Mouse (Mus musculus) gonadal fat pad, adult 2 months (tissue): ENCODE measurements at regions not wholly inside any gene's neighbourhood (a gene's known extent, or its start where the extent isn't known, plus 50 kb on each side); places are given as distances from the start of the nearest gene placed in this dataset.

Source experiments
- DNase-seq: peaks from one replicate; pipeline ENCODE4 v3.0.0-alpha.2; 2012; ENCODE audit warnings: low read depth

DNA sequence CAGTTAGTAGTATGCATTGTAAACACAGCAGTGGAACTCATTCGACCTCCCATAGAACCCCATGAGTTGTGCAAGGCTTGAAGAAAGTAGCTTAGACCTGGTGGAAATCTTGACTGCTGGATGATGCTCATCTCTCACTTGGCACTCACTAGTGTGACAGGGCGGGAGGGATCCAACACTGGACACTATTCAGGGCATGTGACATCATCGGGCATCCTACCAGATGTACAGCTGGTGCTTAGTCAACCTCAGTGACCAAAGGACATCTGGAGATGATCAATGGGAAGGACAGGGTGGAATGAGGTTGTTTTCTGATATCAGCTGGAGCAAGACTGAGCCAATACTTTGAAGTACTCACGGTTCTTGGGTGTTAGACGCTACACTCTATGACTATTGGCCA lies 114.9 kb upstream of the Rnaseh2b start:
- no peak for DNase-seq

DNA sequence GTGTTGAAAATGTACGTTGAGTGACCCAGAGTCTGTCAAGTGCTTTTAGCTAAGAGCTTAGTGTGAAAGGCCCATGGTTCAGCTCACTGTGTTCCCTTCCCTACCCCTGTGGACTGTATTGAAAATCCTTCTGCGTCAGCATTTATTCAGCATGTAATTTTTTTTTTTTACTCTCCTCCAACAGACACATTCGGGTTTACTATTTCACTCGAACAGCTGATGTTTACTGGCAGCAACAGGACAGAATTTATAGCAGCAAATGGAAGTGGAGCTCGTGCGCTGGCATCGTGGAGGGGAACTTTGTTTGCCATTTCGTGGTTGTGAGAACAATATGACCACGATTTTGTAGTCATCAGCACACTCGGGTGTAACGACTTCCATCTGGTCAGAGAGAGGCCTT lies 105.0 kb upstream of the Rnaseh2b start:
- DNase-seq: no peak

DNA sequence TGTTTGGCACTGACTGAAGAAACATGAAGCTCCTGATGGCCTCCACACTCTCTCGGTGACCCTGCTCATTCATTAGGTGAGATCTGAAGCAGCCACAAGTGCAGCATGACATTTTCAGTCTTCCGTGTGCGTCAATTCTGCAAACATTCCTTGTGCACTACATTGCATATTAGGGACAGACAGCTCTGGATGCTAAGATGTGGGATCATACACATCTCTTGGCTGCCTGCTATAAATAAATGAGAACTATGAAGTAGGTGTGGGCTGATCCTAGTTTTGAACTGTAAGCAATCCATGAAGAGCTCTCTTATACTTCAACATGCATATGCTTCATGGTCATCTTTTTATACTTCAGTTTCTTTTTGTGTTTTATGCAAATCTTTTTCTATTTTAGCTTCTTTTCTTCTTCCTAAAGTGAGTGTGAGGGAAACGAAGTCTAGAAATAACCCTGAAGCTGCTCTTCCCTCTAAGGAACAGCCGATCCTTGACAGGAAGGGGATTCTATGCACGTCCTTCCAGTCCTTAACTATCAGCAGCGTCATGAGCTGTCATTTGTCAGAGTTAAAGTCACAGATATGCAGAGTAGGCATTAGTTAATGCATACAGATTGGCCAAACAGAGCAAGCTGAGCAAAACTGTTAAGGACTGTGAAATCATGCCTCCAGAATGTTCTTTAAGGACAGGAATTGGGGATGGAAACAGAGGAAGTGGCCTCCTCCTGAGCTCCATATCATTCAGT lies 104.1 kb upstream of the Rnaseh2b start:
- DNase-seq: no peak

DNA sequence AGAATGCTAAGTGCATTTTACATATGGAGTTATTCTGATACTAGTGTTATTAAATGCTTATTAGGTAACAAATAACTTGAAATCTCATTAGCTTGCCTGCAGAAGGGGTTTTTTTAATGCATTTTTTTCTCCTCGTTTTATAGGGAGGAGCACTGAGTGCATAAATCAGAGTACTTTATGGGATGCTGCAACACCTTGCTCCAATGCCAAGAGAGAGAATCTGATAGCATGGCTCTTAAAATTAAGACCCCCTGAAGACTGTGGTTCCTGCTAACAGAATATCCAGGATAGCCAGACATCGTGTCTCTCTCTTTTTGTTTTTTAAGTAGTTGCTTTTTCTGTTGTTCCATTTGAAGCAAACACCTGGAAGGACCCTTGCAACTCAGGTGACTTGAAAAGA lies 100.8 kb upstream of the Rnaseh2b start:
- DNase-seq: no peak

GRCm38 (mm10) chr14:62192814-62193213 lies 99.6 kb upstream of the Rnaseh2b start:
- DNase-seq: no peak

- no peak for DNase-seq
Measured at GRCm38 (mm10) chr14:62193371-62193770, 99.0 kb upstream of the Rnaseh2b start.

- DNase-seq: no peak
Measured at GRCm38 (mm10) chr14:62196776-62197175, 95.6 kb upstream of the Rnaseh2b start.

DNA sequence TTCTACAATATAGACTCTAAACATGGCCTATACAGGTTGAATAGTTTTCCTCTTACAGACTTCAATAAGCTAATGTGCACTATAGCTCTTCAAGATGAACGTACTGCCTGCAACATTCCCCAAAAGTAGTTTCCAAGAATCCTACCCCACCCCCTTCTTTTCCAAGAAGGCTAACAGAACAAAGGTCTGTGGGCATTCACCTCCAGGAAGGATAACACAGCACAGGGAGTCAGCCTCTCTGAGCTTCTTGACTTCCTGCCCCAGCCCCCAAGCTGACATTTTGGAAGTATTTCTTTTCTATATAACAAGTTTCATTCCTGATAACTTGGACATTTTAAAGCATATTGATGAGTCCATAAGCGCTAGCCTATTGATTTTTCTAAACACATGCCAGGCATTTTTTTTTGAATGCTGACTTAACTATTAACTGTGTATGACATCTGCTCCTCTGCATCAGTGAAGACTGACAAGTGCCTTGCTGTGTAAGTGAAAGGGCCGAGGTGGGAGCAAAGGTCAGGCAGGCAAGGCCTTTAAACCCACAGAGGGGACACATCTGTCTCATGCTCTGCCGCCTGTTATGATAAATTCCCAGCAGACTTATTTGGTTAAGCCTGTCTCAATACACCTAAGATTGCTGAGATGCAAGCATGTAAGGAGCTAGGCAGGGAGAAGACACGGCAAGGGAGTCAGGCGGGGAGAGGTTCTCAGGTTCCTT lies 93.8 kb upstream of the Rnaseh2b start:
- no peak for DNase-seq

DNA sequence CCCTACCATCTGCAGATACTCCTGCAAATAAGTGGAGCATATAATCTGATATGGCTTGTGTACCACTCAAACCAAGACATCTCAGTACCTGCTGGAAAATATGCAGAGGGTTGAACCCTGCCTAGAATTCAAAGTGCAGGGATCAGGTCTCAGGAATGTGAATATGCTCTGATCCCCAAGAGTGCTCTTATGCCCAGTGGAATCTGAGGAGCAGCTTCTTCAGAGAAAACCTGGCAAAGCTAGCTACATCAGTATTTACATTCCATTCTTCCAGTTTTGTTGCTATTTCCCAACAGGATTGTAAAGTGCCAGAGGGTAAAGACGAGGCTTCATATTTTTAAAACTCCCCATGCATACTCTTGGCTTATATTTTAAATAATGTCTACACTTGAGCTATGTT lies 77.3 kb upstream of the Rnaseh2b start:
- no peak for DNase-seq

- DNase-seq: no peak
Measured at GRCm38 (mm10) chr14:62216995-62217394, 75.4 kb upstream of the Rnaseh2b start.

GRCm38 (mm10) chr14:62217971-62218370 lies 74.4 kb upstream of the Rnaseh2b start:
- no peak for DNase-seq

DNA sequence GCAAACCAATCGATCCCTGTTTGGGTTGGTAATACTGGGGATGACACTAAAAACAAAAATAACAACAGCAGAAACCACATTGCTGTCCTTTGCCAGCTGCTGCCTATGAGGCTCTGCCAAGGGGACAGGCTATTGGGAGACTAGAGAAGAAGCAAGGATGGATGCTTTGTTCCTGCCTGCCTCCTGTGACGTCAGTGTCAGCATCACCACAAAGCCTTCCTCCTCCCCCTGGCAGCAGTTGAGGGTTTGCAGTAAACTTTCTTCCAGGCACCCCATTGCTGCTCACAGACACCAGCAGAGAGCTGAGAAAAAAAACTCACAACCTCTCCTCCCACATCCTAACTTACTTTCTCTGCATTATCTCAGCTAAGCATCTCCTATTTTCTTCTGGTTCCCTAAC lies 73.7 kb upstream of the Rnaseh2b start:
- no peak for DNase-seq

GRCm38 (mm10) chr14:62220770-62221169 lies 71.6 kb upstream of the Rnaseh2b start:
- DNase-seq: no peak
